Mouse (Mus musculus): ENCODE results near the gene Leprot.
A peak's percentile ranks its signal among the peaks of the same experiment; 100 is the strongest.

The Leprot gene

GRCm38 (mm10) chr4:101647196-101647905 is at the start of gene Leprot:
TSS of gene Leprot (plus strand) at chr4:101647718.
- peak; percentile 97 for DNase-seq (ENCODE audit: low spot score)

GRCm38 (mm10) chr4:101601758-101602157 is 45.8 kb upstream of the Leprot start:
- no peak for DNase-seq (ENCODE audit: low spot score)

GRCm38 (mm10) chr4:101603635-101604034 is 43.9 kb upstream of the Leprot start:
- DNase-seq (ENCODE audit: low spot score): no peak

GRCm38 (mm10) chr4:101616520-101616919 is 31.0 kb upstream of the Leprot start:
- DNase-seq (ENCODE audit: low spot score): no peak

GRCm38 (mm10) chr4:101617742-101618141 is 29.8 kb upstream of the Leprot start:
- DNase-seq (ENCODE audit: low spot score): no peak

- DNase-seq (ENCODE audit: low spot score): no peak
These were observed 27.3 kb upstream of the Leprot start for GRCm38 (mm10) chr4:101620206-101620605.

GRCm38 (mm10) chr4:101621241-101621640 is 26.3 kb upstream of the Leprot start:
- no peak for DNase-seq (ENCODE audit: low spot score)

- DNase-seq (ENCODE audit: low spot score): no peak
These were observed 22.2 kb upstream of the Leprot start for GRCm38 (mm10) chr4:101625278-101625677.

GRCm38 (mm10) chr4:101635596-101635995 is 11.9 kb upstream of the Leprot start:
- no peak for DNase-seq (ENCODE audit: low spot score)

GRCm38 (mm10) chr4:101637472-101637871 is 10.0 kb upstream of the Leprot start:
- no peak for DNase-seq (ENCODE audit: low spot score)

GRCm38 (mm10) chr4:101640631-101641030 is 6.9 kb upstream of the Leprot start:
- no peak for DNase-seq (ENCODE audit: low spot score)

- DNase-seq (ENCODE audit: low spot score): no peak
These were observed 4.8 kb upstream of the Leprot start for GRCm38 (mm10) chr4:101642708-101643107.

- no peak for DNase-seq (ENCODE audit: low spot score)
These were observed 4.3 kb upstream of the Leprot start for GRCm38 (mm10) chr4:101643216-101643615.

GRCm38 (mm10) chr4:101646857-101647195 is 692 bp upstream of the Leprot start:
- no peak for DNase-seq (ENCODE audit: low spot score)

GRCm38 (mm10) chr4:101647976-101648642 is 591 bp downstream of the Leprot start:
- DNase-seq (ENCODE audit: low spot score): peak; percentile 74

- peak; percentile 56 for DNase-seq (ENCODE audit: low spot score)
These were observed 1.2 kb downstream of the Leprot start for GRCm38 (mm10) chr4:101648745-101649144.

- no peak for DNase-seq (ENCODE audit: low spot score)
These were observed 3.4 kb downstream of the Leprot start for GRCm38 (mm10) chr4:101650961-101651360.

GRCm38 (mm10) chr4:101654256-101654655 is 6.7 kb downstream of the Leprot start:
- DNase-seq (ENCODE audit: low spot score): no peak

- DNase-seq (ENCODE audit: low spot score): peak; percentile 83
These were observed 7.4 kb downstream of the Leprot start for GRCm38 (mm10) chr4:101654788-101655414.

GRCm38 (mm10) chr4:101655415-101655790 is 7.9 kb downstream of the Leprot start:
- DNase-seq (ENCODE audit: low spot score): peak; percentile 62

GRCm38 (mm10) chr4:101656056-101656455 is 8.5 kb downstream of the Leprot start:
- DNase-seq (ENCODE audit: low spot score): no peak

GRCm38 (mm10) chr4:101656956-101657570 is 9.5 kb downstream of the Leprot start:
- peak; percentile 65 for DNase-seq (ENCODE audit: low spot score)

All from c-Kit-positive CD71-positive TER-119-positive erythroid progenitor cells, embryonic 14.5 days (primary cell).